Mouse (Mus musculus): Measurements from ENCODE around the gene Fam98a.

DNA sequence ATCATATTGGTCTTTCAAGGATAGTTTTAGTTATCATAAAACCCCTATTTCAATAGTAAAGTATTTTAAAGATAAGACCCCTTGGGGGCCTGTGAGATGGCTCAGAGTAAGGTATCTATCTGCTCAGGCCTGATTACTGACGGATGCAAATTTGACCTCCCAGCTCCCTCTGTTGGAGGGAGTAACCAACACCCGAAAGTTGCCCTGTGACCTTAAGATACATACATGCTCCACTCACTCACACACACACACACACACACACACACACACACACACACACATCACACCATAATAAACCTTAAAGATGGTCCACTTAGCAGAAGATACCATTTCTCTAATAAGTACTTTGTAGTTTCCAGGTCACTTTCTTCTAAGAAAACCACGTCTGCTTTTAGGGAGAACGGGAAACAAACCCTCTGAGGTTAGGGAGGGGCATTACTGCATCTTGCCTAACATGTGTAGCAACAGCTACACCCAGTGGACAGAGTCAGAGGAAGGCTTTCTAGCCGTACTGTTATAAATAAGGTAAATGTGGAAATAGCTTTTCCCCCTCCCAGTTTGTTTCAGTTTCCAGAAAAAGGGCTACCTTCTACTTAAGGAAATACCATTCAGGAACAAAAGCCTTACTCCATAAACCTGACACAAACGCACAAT is 15.2 kb downstream of the Fam98a start:
- TF ChIP-seq CTCF (IDR thresholded peaks at IDR 0.05; ENCODE audit: insufficient read depth, low read depth, low read length), result no peak
- TF ChIP-seq POLR2A (IDR thresholded peaks at IDR 0.05; ENCODE audit: insufficient read depth, low read depth, low read length), result no peak

Measured in olfactory bulb, adult 2 months (tissue).